Mouse (Mus musculus) frontal cortex, postnatal 25 days (tissue): ENCODE data around the gene Krt9.

Experiments
- DNase-seq, 2 experiments: peaks; one replicate each; pipeline ENCODE4 v3.0.0; 2022; ENCODE audit warnings: low spot score in 2 of 2

The Krt9 gene

DNA sequence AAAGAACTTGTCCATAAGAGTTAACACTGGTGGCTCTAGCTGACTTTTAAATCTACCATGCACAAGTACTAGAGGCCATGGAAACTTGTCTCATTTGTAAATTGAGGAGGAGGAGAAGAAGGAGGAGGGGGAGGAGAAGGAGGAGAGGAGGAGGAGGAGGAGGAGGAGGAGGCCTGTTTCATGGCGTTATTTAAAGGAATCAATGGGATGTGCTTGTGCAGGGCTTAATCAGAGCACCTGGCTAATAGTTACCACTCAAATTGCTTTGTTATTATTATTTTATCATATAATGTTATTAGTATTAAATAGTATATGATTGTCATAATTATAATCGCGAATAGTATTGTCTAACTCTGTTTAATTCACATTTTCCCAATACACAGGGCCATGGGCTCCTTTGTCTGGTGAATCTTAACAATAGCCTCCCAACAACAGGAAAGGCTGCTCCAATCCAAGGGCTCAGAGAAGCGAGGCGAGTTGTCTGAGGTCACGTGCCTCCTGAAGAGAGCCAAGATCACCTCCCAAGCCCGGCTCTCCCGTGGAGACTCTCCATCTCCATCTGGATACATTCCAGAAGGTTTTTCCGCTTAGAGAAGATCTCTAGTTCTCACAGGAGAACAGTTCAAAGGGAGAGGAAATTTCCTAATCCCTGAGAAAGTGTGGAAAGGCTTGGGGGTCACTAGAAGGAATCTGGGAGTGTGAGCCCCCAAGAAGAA lies 44.3 kb downstream of the Krt9 start, which contains the start of gene Krt19:
Krt19 (minus strand) TSS at position 51 of the 716 bp plus-strand sequence.
- no peak for DNase-seq

DNA sequence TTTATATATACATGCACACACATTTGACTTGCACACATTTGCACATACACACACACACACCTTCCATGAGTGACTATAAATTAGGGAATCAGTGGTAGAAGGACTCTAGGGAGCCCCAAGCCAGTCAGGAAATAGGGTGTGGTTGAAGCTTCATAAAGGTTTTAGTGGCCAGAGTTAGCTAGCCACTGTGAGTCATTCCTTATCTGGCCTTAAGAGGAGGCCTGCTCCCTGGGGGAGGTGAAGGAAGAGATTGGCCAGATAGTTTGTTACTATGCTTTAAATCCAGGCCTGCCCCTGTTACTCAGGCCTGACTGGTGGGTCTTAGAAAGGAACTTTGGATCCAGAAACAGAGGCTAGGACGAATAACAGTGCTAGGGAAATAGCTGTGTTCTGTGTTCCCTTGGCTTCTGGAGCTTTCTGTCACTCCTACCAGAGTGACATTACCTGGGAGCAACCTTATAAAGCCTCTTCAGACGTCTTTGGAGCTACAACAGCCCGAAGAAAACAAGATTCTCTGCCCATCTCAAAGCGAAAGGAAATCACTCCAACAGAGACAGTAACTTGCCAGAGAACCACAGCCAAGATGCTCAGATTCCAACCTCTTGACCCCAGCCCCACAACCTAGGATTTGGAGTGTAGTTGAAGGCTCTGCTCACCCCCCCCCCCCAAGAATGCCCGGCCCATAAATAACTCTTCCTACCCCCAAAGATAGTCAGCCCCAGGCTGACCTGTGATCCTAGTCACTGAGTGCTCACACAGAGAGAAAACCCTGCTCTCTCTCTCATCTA lies 45.3 kb downstream of the Krt9 start:
- no peak for DNase-seq

DNA sequence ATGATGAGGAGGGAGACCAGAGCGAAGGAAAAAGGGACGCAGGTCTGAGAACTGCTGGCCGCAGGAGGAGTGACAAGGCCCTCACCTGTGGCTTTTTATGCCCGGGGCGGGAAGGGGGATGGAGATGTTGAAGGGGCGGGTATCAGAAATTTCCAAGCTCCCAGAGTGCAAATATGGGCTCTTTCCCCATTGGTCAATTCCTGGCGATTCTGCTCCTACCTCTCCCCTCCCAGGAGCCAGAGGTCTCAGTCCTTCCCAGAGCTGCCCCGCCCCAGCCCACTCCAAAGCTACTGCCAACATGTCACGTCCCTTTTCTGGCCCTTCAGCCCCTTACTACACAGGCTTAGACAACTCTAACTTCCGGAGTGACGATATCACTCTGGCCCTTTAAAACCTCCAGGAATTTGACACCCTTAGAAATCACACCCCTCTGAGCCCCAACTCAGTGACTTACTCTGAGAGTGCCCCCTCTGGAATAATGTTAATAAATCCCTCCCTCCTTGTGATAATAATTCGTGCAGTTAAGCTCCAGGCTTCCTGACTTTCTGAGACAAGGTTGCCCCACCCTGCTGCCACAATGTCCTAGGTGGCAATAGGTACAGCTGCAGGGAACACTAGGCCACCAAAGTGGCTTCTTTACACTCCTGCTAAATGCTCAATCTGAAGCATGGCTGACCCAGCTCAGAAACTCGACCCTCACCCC lies 47.0 kb downstream of the Krt9 start:
- DNase-seq: no peak

GRCm38 (mm10) chr11:100145104-100145503 lies 47.9 kb downstream of the Krt9 start:
- no peak for DNase-seq

GRCm38 (mm10) chr11:100140966-100141365 lies 52.1 kb downstream of the Krt9 start:
- DNase-seq: no peak

GRCm38 (mm10) chr11:100139391-100139790 lies 53.7 kb downstream of the Krt9 start:
- no peak for DNase-seq

GRCm38 (mm10) chr11:100138809-100139208 lies 54.2 kb downstream of the Krt9 start:
- no peak for DNase-seq

DNA sequence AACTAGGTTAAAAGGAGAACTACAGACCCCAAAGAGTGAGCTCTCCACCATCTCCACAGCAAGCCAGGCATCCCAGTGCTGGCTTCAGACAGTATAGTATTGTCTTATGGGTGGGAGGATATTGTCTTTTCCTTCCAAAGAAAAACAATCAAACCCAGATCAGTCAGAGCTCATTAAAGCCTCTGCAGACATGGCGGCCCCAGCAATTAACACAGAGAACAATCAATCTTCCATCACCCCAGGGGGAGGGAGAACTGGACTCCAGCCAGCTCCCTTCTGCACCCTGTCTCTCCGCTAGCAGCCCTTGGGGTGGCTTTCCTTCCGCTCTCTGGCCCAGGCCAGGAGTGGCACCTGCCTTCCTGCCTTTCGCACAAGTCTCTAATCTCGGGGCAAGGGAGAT lies 55.4 kb downstream of the Krt9 start:
- no peak for DNase-seq
